Mouse (Mus musculus): ENCODE data around the gene Teddm2.

Teddm2 gene

GRCm38 (mm10) chr1:153830746-153831145 lies 69.3 kb downstream of the Teddm2 start:
- no peak for DNase-seq (ENCODE audit: low read depth, low spot score)

- DNase-seq (ENCODE audit: low read depth, low spot score) = no peak
These were observed 79.8 kb downstream of the Teddm2 start for GRCm38 (mm10) chr1:153820216-153820615.

GRCm38 (mm10) chr1:153814278-153814677 lies 85.8 kb downstream of the Teddm2 start:
- DNase-seq (ENCODE audit: low read depth, low spot score) = no peak

DNA sequence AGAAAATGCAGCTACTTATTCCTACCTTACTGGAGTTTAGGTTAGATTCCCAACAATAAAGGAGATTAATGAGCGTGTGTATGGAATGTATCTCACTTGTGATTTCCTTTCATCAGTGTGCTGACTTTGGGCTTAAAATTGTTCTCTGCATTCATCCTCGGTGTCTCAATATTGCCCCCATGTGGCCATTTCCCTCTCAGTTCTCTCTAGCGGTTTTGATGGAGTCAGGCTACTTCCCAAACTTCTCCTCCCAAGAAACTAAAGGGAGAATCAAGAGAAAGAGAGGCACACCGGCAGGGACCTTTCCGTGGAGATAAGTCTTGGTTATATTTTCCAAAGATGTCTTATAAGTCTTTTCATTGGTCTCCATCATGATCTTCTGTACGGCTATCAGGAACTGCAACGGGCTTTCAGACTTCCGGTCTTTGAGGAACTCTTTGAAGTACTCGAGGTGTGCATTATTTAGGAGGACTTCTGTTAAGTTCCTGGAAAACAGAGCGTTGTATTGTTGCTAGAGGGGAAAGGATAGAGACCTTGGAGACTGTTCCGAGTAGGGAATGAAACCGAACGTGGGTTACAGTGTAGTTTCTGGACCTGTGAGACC lies 92.5 kb downstream of the Teddm2 start:
- peak; percentile 74 for DNase-seq (ENCODE audit: low read depth, low spot score)

DNA sequence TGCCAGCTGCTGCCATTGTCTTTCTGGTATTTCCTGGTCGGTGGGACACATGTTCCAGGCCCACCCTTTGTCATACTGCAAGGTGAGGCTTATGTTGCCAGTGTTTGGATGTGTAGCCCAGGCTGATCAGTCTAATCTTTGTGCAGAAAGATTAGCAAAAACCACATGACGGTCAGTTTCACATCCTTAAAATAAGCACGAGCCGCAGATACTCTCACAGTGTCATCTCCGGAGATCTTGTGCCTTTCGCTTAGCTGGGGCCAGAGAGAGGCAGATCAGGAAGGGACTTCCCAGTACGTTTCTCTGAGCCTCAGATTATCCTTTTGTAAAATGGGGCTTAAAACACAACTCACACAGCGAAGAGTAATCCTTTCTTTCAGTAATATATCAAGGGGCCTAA lies 96.5 kb downstream of the Teddm2 start:
- DNase-seq (ENCODE audit: low read depth, low spot score) = no peak

GRCm38 (mm10) chr1:153802691-153803090 lies 97.3 kb downstream of the Teddm2 start:
- DNase-seq (ENCODE audit: low read depth, low spot score) = no peak

Data from CD4-positive, CD25-positive, alpha-beta regulatory T cell, adult 2 months (primary cell).